Mouse (Mus musculus) olfactory bulb, adult 2 months (tissue): Measurements from ENCODE around the gene Cabcoco1. TPM values are rescaled to one million over a fixed set of nuclear protein-coding genes. Genes with fewer than 3 reads are reported as not detected.

Experiments
- H3K27ac ChIP-seq: fragments of 200-500 bp; 2 replicates; pipeline ENCODE4 v1.5.1; 2012; ENCODE audit warnings: low read depth, low read length; ENCODE audit not compliant: insufficient read depth
- H3K4me1 ChIP-seq: fragments of 200-500 bp; 2 replicates; pipeline ENCODE4 v1.6.1; 2012; ENCODE audit warnings: low read length; ENCODE audit not compliant: control insufficient read depth, insufficient read depth
- H3K4me3 ChIP-seq: fragments of 200-500 bp; 2 replicates; pipeline ENCODE4 v1.5.1; 2012; ENCODE audit warnings: mild to moderate bottlenecking, low read depth, low read length, moderate library complexity; ENCODE audit not compliant: insufficient read depth
- CTCF ChIP-seq: fragments of 200-500 bp; IDR thresholded peaks from 2 replicates; pipeline ENCODE4 v1.5.1; 2012; ENCODE audit warnings: low read depth, mild to moderate bottlenecking, low read length, moderate library complexity; ENCODE audit not compliant: insufficient read depth
- POLR2A ChIP-seq: fragments of 200-500 bp; IDR thresholded peaks from 2 replicates; pipeline ENCODE4 v1.6.1; 2012; ENCODE audit warnings: mild to moderate bottlenecking, low read depth, low read length, moderate library complexity; ENCODE audit not compliant: insufficient read depth
- WGBS: fragments of 180-500 bp; shearing (Covaris S2); methylation state at CpG from one replicate; pipeline ENCODE4 v1.1.7; 2018; 5-methylcytosine and 5-hydroxymethylcytosine counted together
- polyA plus RNA-seq: library from polyadenylated mRNA; stranded (reverse); fragments of >200 nt; gene quantifications from 2 replicates; pipeline ENCODE4 v1.2.4, GENCODE M21; 2012; ENCODE audit warnings: low replicate concordance; ENCODE audit not compliant: missing spikeins, insufficient read depth, insufficient read length

Gene Cabcoco1
- polyA plus RNA-seq, 1 experiment: not detected

DNA sequence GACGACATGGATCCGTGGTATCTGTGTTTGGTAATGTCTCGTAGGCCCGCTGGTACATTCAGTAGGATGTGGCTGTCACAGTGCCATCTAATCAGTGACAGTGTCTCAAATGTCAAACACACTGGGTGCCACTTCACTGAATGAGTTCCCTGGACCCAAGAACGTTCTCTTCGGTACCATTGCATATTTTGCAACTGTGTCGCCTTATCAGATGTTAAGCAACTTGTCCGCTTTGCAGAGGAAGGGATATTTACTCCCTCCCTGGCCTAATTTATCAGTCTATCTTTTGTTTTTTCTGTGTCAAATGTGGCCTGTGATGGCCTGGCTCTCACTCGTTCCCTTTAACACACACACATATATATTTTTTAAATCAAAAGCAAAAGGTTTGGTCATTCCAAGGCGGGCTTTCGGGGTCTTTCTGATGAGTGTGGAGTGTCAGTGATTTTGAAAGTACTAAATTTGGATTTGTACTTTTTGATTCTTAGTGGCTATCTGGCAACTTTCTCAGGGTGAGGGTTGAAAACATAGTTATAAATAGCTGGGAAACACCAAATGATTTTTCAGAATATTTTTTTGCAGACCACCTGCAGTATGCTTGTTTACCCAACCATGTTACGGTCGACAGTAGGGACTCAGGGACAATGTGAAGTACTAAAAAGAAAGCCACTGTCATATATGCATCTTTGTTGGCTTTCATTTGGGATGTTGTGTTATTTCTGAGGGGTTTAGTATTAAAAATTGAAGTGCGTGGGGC is 97.2 kb downstream of the Cabcoco1 start:
- WGBS: 87% methylated on average over 14 of the region's 14 CpGs
- no peak overlapping the region for H3K4me3 ChIP-seq
- no peaks in the 10 kb centered on the region; the same call in 1 of the 2 replicates for H3K4me1 ChIP-seq
- H3K27ac ChIP-seq: no peak overlapping the region
- TF ChIP-seq CTCF: no peak
- no peak for TF ChIP-seq POLR2A

DNA sequence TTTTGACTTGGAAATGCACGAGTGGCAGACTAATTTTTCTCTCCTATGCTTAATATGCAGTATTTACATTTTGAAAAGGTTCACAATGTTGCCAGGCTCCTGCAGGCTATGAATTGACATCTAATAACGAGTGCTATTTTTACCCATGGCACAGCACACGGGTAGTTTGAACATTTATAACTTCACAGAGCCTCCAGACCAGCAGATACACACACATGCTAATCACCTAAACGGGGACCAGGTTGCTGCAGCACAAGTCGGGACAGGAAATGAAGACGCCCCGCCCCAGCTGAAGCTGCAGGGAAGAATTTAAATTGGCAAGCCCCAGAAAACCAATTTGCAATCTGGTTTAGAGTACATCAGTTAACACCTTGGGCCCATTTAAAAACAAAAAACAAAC is 98.6 kb downstream of the Cabcoco1 start:
- TF ChIP-seq CTCF (no peak), POLR2A (no peak)
- Histone ChIP-seq H3K4me1 (no peaks in the 10 kb centered on the region; the same call in 1 of the 2 replicates), H3K27ac (no peak overlapping the region), H3K4me3 (no peak overlapping the region)
- 31% methylated on average over 7 of the region's 7 CpGs for WGBS

DNA sequence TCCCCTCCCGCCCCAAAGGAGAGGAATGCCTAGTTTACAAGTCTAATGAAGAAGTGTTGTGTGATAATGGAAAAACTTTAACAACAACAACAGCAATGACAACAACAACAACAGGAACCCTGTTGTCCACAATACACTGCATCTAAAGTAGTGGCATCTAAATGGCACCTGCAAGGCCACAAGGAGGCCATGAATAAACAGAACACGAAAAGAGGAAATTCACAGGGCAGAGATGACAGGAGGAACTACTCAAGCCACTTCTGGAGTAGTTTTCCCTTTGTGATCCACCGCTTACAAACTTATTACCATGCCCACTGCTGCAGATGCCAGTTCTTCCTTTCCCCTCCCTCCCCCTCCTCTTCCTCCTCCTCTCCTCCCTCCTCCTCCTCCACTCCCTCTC is 99.0 kb downstream of the Cabcoco1 start:
- no peak overlapping the region for H3K4me3 ChIP-seq
- no peak overlapping the region for H3K27ac ChIP-seq
- no peak for TF ChIP-seq CTCF
- no peak for TF ChIP-seq POLR2A
- no peaks in the 10 kb centered on the region; the same call in 1 of the 2 replicates for H3K4me1 ChIP-seq
- WGBS: 22% methylated on average over 3 of the region's 3 CpGs

DNA sequence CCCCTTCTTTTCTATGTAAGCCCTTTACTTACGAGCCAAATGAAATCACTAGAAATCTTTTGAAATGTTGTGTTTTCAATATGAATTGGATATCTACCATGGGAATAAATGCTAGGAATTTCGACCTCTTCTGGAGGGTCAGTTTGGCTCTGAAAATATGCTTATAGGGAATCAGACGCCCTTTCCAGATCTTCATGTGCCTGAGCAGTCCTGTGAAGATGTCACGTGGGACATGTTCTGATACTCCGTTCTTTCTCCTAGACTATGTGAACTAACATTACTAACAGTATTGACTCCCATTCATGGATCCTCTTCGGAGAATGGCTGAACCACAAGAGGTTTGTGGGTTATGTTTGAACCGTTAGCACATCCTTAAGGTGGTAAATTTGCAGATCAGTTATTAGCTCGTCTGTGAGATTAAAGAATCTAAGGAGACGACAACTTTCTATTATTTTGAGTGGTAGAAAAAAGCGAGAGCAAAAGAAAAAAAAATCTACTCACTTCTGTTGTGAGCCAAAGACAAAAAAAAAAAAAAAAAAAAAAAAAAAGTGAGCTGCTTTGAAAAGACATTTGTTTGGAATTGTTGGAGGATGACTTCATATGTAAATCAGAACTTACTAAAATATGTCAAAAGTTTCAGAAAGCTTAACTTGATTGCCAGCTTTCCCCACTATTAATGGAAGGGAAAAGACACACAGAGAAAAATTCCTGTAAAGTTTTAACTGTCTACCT is 99.6 kb downstream of the Cabcoco1 start:
- WGBS: 79% methylated on average over 10 of the region's 10 CpGs
- no peak overlapping the region for H3K27ac ChIP-seq
- H3K4me1 ChIP-seq: no peaks in the 10 kb centered on the region; the same call in 1 of the 2 replicates
- TF ChIP-seq POLR2A: no peak
- no peak overlapping the region for H3K4me3 ChIP-seq

DNA sequence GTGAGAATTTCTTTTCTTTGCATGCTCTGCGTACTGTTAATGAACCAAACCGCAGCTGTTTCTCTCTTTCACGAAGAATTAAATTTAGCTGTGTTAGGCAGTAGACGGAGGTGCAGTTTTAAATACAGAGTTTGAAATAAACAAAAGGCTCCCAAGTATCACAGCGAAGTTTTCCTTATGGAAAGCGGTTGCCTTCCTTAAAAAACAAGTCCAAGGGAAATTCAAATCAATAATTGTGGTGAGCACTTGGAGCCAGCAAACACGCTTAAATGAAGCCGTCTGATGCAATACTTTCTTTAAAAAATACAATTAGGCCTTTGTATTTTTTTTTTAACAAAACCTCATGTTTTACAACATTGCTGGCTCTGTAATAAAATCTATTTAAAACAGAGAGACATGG is 101.2 kb downstream of the Cabcoco1 start:
- no peaks in the 10 kb centered on the region; the same call in 1 of the 2 replicates for H3K4me1 ChIP-seq
- no peak overlapping the region for H3K4me3 ChIP-seq
- WGBS: 36% methylated on average over 8 of the region's 8 CpGs
- TF ChIP-seq POLR2A (no peak), CTCF (no peak)
- no peak overlapping the region for H3K27ac ChIP-seq

DNA sequence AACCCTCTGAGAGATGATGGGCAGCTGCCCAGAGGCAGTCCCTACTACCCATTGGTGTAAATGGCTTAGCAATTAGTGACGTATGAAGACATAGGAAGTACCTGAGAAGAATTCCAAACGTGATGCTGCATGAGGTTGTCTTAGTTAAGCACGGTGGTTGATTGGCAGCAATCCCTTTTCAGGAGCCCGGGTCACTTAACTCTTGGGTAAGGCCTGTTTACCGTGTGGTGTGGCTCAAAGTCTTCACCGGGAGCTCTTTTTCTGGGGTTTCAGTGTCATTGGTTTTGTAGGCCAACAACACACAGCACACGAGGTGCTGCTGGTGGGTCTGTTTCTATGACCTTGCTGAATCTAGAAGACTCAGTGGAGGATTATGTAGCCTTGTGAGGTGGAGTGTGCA is 105.9 kb downstream of the Cabcoco1 start:
- TF ChIP-seq CTCF: no peak
- TF ChIP-seq POLR2A: no peak

DNA sequence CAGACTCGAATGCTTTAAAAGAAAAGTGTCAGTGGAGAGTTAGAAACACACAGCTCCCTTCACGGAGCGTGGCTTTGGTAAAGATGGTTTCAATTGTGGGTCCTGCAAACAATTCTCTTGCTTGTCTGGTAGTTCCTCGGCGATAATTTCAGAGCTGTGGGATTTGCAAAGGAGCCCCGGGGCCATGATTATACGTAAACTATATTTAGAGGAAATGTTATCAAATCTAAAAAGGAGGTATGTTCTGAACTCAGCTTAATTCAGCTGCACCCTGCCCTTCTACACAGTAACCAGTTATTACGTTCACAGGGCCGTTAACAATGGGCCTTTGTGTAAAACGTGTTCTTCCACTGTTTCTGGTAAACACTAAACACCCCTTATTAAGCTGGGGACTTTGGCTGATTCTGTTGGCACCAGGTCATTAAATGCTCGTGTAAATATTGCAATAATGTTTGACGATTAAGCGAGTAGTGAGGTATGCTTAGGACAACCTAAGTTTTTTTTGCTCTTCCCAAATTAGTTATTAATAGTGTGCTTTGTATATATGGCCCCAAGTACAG is 106.6 kb downstream of the Cabcoco1 start:
- Histone ChIP-seq H3K4me3 (no peak overlapping the region), H3K27ac (no peak overlapping the region), H3K4me1 (0 out of 2 replicates have a peak, but pooled peaks cover 3% of the 10 kb centered on the region)
- WGBS: 30% methylated on average over 13 of the region's 13 CpGs
- TF ChIP-seq POLR2A (no peak), CTCF (no peak)

More for the DNA sequence above, 105.9 kb downstream of the Cabcoco1 start:
- no peak overlapping the region for H3K4me3 ChIP-seq
- 0 out of 2 replicates have a peak, but pooled peaks cover 3% of the 10 kb centered on the region for H3K4me1 ChIP-seq
- H3K27ac ChIP-seq: no peak overlapping the region
- WGBS: 92% methylated on average over 7 of the region's 7 CpGs

DNA sequence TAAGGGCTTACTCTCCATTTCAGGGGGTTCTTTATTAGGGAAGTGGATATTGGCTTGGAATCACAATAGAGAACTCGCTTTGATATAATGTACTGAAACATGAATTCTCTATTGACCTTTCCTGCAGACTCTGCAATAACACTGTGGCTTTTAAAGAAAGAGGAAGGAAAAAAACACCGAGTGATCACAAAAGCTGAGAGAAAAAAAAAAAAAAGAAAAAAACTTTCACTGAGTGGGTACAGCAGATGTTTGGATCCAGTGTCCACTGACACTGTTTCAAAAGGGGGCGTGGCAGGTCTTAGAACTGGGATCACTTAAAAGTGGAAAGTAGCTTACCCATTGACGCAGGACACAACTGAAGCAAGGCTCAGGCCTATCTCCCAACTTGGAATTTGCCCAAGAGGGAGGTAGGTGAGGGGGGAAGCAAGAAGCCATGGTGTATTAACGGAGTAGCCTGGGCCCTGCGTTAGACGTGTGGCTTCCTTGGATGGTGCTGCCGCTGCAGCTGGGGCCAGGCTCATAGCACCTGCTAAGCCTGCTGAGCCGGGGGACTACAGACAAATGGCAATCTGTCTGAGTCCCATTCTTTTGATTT is 107.6 kb downstream of the Cabcoco1 start:
- 78% methylated on average over 9 of the region's 9 CpGs for WGBS
- no peak for TF ChIP-seq POLR2A
- no peak for TF ChIP-seq CTCF
- Histone ChIP-seq H3K4me1 (0 out of 2 replicates have a peak, but pooled peaks cover 3% of the 10 kb centered on the region), H3K4me3 (no peak overlapping the region), H3K27ac (no peak overlapping the region)
